Mouse (Mus musculus) midbrain, postnatal 0 days (tissue): Measurements from ENCODE around the gene Gm14412. TPM values are rescaled to one million over a fixed set of nuclear protein-coding genes. Genes with fewer than 3 reads are reported as not detected.
"Not testable (repeated sequence)": the region's sequence is repeated elsewhere in the genome, so short reads cannot be mapped to it uniquely, and the experiment has no call there.

Source experiments
- ATAC-seq: fragments of 200-750 bp; cut with Nextera tagmentation; 2 replicates; pipeline ENCODE4 v1.8.0; 2017; ENCODE audit warnings: moderate number of reproducible peaks, mild to moderate bottlenecking, moderate TSS enrichment, moderate library complexity; ENCODE audit not compliant: low FRiP score
- DNase-seq: peaks from one replicate; pipeline ENCODE4 v3.0.0-alpha.2; 2015; ENCODE audit warnings: low spot score
- H3K27ac ChIP-seq: fragments of 300-500 bp; sonication (generic); 2 replicates; pipeline ENCODE4 v1.5.1; 2014; ENCODE audit warnings: low read depth, mild to moderate bottlenecking, low read length, mixed read lengths
- H3K27me3 ChIP-seq: fragments of 300-500 bp; sonication (generic); 2 replicates; pipeline ENCODE4 v1.6.1; 2014; ENCODE audit warnings: low read length, control low read depth, mixed read lengths; ENCODE audit not compliant: insufficient read depth
- H3K36me3 ChIP-seq: fragments of 300-500 bp; sonication (generic); 2 replicates; pipeline ENCODE4 v1.6.1; 2014; ENCODE audit warnings: low read length, control low read depth, mixed read lengths; ENCODE audit not compliant: insufficient read depth
- H3K4me1 ChIP-seq: fragments of 300-500 bp; sonication (generic); 2 replicates; pipeline ENCODE4 v1.6.1; 2014; ENCODE audit warnings: mild to moderate bottlenecking, control low read depth, antibody characterized with exemption, low read length, mixed read lengths; ENCODE audit not compliant: insufficient read depth
- H3K4me2 ChIP-seq: fragments of 300-500 bp; sonication (generic); 2 replicates; pipeline ENCODE4 v1.6.1; 2014; ENCODE audit warnings: low read depth, mild to moderate bottlenecking, low read length, mixed read lengths; ENCODE audit not compliant: poor library complexity, severe bottlenecking
- H3K4me3 ChIP-seq: fragments of 300-500 bp; sonication (generic); 2 replicates; pipeline ENCODE4 v1.5.1; 2014; ENCODE audit warnings: low read depth, mild to moderate bottlenecking, low read length, moderate library complexity
- H3K9ac ChIP-seq: fragments of 300-500 bp; sonication (generic); replicated peaks from 2 replicates; pipeline ENCODE4 v1.6.1; 2014; ENCODE audit warnings: mild to moderate bottlenecking, low read length, moderate library complexity, mixed read lengths; ENCODE audit not compliant: poor library complexity, severe bottlenecking
- H3K9me3 ChIP-seq: fragments of 300-500 bp; sonication (generic); 2 replicates; pipeline ENCODE4 v1.6.1; 2016; ENCODE audit warnings: low read length, control low read depth
- CTCF ChIP-seq: IDR thresholded peaks from 2 replicates; pipeline ENCODE4 v1.5.1; 2016; ENCODE audit warnings: antibody characterized with exemption, mild to moderate bottlenecking
- WGBS: fragments of 180-500 bp; shearing (Covaris S2); extraction: QIAGEN DNeasy Blood & Tissue Kit; methylation state at CpG from one replicate; pipeline ENCODE4 v1.1.7; 2014; 5-methylcytosine and 5-hydroxymethylcytosine counted together
- polyA plus RNA-seq: library from polyadenylated mRNA; unstranded; fragments of >200 nt; fragmentation: Nextera tagmentation; extraction: Ambion mirVana; gene quantifications from 2 replicates; pipeline ENCODE4 v1.2.1, GENCODE M21; 2015
- total RNA-seq: library from RNA; depleted of rRNA; stranded (reverse); fragments of >200 nt; gene quantifications from 2 replicates; pipeline ENCODE4 v1.2.3, GENCODE M21; 2014; rRNA removed

Gm14412 gene
- total and polyA plus RNA-seq, 2 experiments from 2014 or later: 0.49 to 0.67 TPM

DNA sequence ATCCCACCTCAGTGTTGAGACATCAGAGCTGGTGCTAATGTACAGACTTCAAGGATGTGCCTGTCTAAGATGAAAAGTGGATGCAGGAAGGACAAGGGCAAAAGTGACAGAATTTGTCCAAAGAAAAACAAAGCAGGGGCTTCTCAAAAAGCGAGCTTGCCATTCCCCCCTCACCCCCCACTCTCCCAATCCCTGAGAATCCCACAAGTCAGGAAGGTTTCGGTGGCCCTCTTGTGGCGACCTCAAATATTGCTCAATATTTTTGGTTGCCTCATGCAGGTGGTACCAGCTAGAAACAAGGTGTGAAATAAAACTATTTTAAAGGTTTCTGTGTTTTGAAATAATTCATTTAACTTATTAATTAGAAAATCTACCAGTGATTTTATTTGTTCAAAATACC lies 40.4 kb downstream of the Gm14412 start:
- not testable (repeated sequence) for H3K4me1 ChIP-seq, DNase-seq, H3K9me3 ChIP-seq, H3K4me3 ChIP-seq, H3K4me2 ChIP-seq, H3K36me3 ChIP-seq, H3K27me3 ChIP-seq, H3K9ac ChIP-seq, ATAC-seq, H3K27ac ChIP-seq
- 33% methylated on average over 3 of the region's 3 CpGs for WGBS
- peak; percentile 22; the same call in 1 of the 2 replicates for TF ChIP-seq CTCF

DNA sequence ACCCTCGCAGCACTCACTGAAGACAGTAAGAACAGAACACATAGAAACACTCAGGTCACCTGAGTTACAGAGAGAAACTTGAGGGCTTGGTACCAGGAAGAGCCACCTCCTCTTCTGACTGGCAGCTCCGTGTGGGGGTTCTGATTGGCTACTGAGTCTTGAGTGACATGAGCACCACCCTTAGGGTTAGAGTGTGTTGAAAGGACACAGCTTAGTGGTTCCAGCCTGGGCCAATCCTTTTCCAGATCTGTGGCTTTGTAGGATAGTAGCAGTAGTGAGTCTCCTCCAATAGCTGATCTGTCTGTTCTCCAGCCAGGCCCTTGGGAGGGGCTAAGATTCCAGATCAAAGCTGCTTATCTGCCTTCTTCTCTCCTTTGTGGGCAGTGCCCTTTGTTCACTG lies 46.4 kb downstream of the Gm14412 start:
- H3K27ac ChIP-seq, H3K27me3 ChIP-seq, H3K4me2 ChIP-seq, H3K4me1 ChIP-seq, H3K9me3 ChIP-seq, ATAC-seq, H3K4me3 ChIP-seq, H3K9ac ChIP-seq, H3K36me3 ChIP-seq, DNase-seq: not testable (repeated sequence)
- 96% methylated on average over 2 of the region's 2 CpGs for WGBS

DNA sequence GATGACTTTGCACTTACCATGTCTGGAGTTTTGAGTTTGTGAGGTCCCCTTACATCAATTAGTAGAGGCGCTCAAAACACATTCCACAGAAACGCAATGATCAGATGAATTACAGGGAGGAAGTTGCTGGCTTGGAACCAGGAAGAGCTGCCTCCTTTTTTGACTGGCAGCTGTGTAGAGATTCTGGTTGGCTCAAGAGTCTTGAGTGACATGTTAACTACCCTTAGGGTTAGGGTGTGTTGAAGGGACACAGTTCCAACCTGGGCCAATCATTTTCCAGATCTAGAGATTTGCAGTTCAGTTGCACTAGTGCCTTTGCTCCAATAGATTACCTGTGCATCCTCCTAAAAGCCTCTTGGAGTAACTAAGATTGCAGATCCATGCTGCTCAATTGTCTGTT lies 51.9 kb downstream of the Gm14412 start:
- not testable (repeated sequence) for DNase-seq, H3K27ac ChIP-seq, H3K9ac ChIP-seq, H3K36me3 ChIP-seq, H3K4me3 ChIP-seq, H3K27me3 ChIP-seq, ATAC-seq, H3K9me3 ChIP-seq, H3K4me1 ChIP-seq, H3K4me2 ChIP-seq
- 100% methylated on average over 2 of the region's 2 CpGs for WGBS

DNA sequence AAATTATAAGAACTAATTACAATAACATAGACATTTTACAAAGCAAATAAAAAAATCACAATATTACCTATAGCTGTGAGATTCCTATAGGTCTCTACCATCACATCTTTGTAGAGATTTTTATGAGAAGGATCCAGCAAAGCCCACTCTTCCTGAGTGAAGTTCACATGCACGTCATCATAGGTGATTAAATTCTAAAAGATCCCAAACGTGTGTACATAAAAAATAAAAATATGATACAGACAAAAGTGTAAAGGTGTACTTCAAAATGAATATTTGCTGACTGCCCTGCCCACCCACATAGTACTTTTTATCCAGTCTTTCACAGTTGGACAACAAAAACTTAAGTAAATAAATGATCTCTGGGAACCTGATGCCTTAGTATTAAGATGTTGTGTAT lies 57.2 kb downstream of the Gm14412 start, which contains the start of gene Gm14409:
Gene Gm14409, minus strand, starts transcription at position 101 of the 400 bp plus-strand sequence.
- ATAC-seq, H3K9ac ChIP-seq, H3K4me3 ChIP-seq, H3K4me2 ChIP-seq, H3K27me3 ChIP-seq, H3K36me3 ChIP-seq, DNase-seq, H3K27ac ChIP-seq, H3K9me3 ChIP-seq, H3K4me1 ChIP-seq: not testable (repeated sequence)
- WGBS: no CpG with 5 or more reads among the region's 2 CpGs

Other genes starting within 250 kb of the Gm14412 start
- gene Gm14401, start 250.0 kb downstream of the Gm14412 start, total RNA-seq: 0.19 TPM in 1 of 2 replicates, not detected in the other
- gene Gm14401, start 250.0 kb downstream of the Gm14412 start, polyA plus RNA-seq: not detected in 2 replicates
- gene Gm14410, start 117.9 kb downstream of the Gm14412 start, total RNA-seq: 29.2 and 29.8 TPM in 2 replicates
- 46.1 and 46.5 TPM in 2 replicates for gene Gm14410, start 117.9 kb downstream of the Gm14412 start, polyA plus RNA-seq
- not detected in 2 replicates for gene Gm14409, start 57.3 kb downstream of the Gm14412 start, total RNA-seq
- gene Gm14409, start 57.3 kb downstream of the Gm14412 start, polyA plus RNA-seq: not detected in 2 replicates
- 0.71 and 2.9 TPM in 2 replicates for gene Gm14418, start 74.0 kb upstream of the Gm14412 start, total RNA-seq
- 7.1 and 12.4 TPM in 2 replicates for gene Gm14418, start 74.0 kb upstream of the Gm14412 start, polyA plus RNA-seq
- 4.0 and 6.8 TPM in 2 replicates for gene Zfp970, start 140.4 kb upstream of the Gm14412 start, total RNA-seq
- 3.5 and 4.7 TPM in 2 replicates for gene Zfp970, start 140.4 kb upstream of the Gm14412 start, polyA plus RNA-seq
- gene Gm14403, start 173.9 kb upstream of the Gm14412 start, total RNA-seq: 0.94 and 3.6 TPM in 2 replicates
- gene Gm14403, start 173.9 kb upstream of the Gm14412 start, polyA plus RNA-seq: 1.8 and 2.5 TPM in 2 replicates